Mouse (Mus musculus) intestine, postnatal 0 days (tissue): ENCODE measurements at regions not wholly inside any gene's neighbourhood (a gene's known extent, or its start where the extent isn't known, plus 50 kb on each side); places are given as distances from the start of the nearest gene placed in this dataset.

Source experiments
- ATAC-seq: fragments of 200-750 bp; cut with Nextera tagmentation; 2 replicates; pipeline ENCODE4 v1.8.0; 2017; ENCODE audit warnings: mild to moderate bottlenecking, moderate TSS enrichment, moderate library complexity
- H3K27ac ChIP-seq: fragments of 300-500 bp; sonication (generic); 2 replicates; pipeline ENCODE4 v1.5.1; 2014; ENCODE audit warnings: mild to moderate bottlenecking, low read depth, low read length, moderate library complexity
- H3K27me3 ChIP-seq: fragments of 300-500 bp; sonication (generic); replicated peaks from 2 replicates; pipeline ENCODE4 v1.6.1; 2014; ENCODE audit warnings: low read length, mixed read lengths; ENCODE audit not compliant: control insufficient read depth, insufficient read depth
- H3K36me3 ChIP-seq: fragments of 300-500 bp; sonication (generic); 2 replicates; pipeline ENCODE4 v1.6.1; 2014; ENCODE audit warnings: mild to moderate bottlenecking, moderate library complexity; ENCODE audit not compliant: control insufficient read depth, insufficient read depth
- H3K4me1 ChIP-seq: fragments of 300-500 bp; sonication (generic); replicated peaks from 2 replicates; pipeline ENCODE4 v1.6.1; 2014; ENCODE audit warnings: antibody characterized with exemption, low read length, mixed read lengths; ENCODE audit not compliant: control insufficient read depth, insufficient read depth
- H3K4me2 ChIP-seq: fragments of 300-500 bp; sonication (generic); replicated peaks from 2 replicates; pipeline ENCODE4 v1.6.1; 2014; ENCODE audit warnings: low read depth, mild to moderate bottlenecking, moderate library complexity
- H3K4me3 ChIP-seq: fragments of 300-500 bp; sonication (generic); 2 replicates; pipeline ENCODE4 v1.5.1; 2014; ENCODE audit warnings: low read depth, low read length
- H3K9ac ChIP-seq: fragments of 300-500 bp; sonication (generic); 2 replicates; pipeline ENCODE4 v1.6.1; 2014; ENCODE audit warnings: mild to moderate bottlenecking, low read depth, low read length
- H3K9me3 ChIP-seq: fragments of 300-500 bp; sonication (generic); 2 replicates; pipeline ENCODE4 v1.6.1; 2016; ENCODE audit warnings: mixed run types; ENCODE audit not compliant: control insufficient read depth
- CTCF ChIP-seq: sonication (generic); IDR thresholded peaks from 2 replicates; pipeline ENCODE4 v1.5.1; 2016; ENCODE audit warnings: low read depth, mild to moderate bottlenecking, control low read depth, antibody characterized with exemption, moderate library complexity
- WGBS: fragments of 180-500 bp; shearing (Covaris S2); extraction: QIAGEN DNeasy Blood & Tissue Kit; methylation state at CpG from one replicate; pipeline ENCODE4 v1.1.7; 2014; 5-methylcytosine and 5-hydroxymethylcytosine counted together

DNA sequence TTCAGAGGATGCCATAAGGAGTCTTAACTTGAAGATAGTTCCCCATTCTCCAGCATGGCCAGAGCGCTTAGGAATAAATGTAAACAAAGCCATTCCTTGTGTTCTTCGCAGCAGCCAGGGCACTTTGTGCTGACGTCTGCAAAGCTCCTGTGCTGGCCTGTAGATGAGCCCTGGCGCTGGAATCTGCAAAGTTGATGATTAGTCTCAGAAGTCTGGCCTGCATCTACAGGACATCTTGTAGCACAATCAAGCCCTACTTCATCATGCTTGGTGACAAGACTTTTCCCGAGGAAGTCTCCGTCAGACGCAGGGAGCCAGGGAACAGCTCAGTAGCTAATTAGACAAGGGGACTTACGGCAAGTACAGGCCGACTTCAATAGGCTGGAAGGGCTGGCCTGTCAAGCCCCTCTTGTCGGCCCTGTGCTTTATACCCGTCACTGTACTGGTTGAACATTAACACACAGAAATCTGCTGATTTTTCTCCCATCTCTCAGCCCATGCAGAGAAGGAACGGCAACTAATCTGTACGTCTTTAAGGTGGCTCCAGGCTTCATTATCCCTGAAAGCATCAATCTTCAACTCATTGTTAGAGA lies 87.6 kb upstream of the Nrbf2 start:
- Histone ChIP-seq H3K4me2 (no peak overlapping the region), H3K4me3 (no peak overlapping the region), H3K4me1 (no peaks in the 10 kb centered on the region), H3K36me3 (no peaks in the 10 kb centered on the region), H3K9ac (no peak overlapping the region), H3K27ac (no peak overlapping the region), H3K9me3 (no peaks in the 10 kb centered on the region), H3K27me3 (no peaks in the 10 kb centered on the region)
- no peak for ATAC-seq
- WGBS, result 10% methylated on average over 13 of the region's 13 CpGs
- TF ChIP-seq CTCF, result no peak

DNA sequence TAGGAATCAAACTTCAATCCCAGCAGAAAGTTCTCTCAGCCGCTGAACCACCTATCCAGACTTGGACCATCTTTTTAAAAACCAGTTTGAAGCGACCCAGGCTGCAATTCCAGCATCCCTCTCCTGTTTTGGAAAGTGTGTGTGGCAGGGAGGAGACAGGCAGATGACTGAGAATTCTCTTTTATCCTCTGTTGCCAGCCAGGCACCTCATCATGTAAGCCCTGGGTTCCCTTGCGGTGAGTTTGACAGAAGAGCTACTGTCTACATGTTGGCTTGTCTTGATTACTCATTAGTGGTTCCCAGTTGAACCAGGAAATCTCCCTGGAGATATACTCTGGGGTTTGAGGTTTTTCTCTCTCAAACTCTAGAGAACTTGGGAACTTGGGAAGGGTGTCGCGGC lies 91.5 kb upstream of the Nrbf2 start:
- H3K9me3 ChIP-seq, result no peaks in the 10 kb centered on the region
- no peak overlapping the region for H3K27ac ChIP-seq
- no peaks in the 10 kb centered on the region for H3K27me3 ChIP-seq
- H3K4me2 ChIP-seq, result no peak overlapping the region
- no peak for ATAC-seq
- H3K4me1 ChIP-seq, result no peaks in the 10 kb centered on the region
- WGBS, result 86% methylated on average over 5 of the region's 5 CpGs
- H3K9ac ChIP-seq, result no peak overlapping the region
- H3K36me3 ChIP-seq, result no peaks in the 10 kb centered on the region
- no peak overlapping the region for H3K4me3 ChIP-seq
- TF ChIP-seq CTCF, result no peak

- H3K27ac ChIP-seq, result no peak overlapping the region
- ATAC-seq, result no peak
Observed at GRCm38 (mm10) chr10:67377643-67378223, 92.6 kb upstream of the Nrbf2 start.

GRCm38 (mm10) chr10:67380174-67380573 lies 95.1 kb upstream of the Nrbf2 start:
- WGBS, result 57% methylated on average over 5 of the region's 5 CpGs
- Histone ChIP-seq H3K4me3 (no peak overlapping the region), H3K36me3 (no peaks in the 10 kb centered on the region)

More at GRCm38 (mm10) chr10:67377643-67378223, 92.6 kb upstream of the Nrbf2 start:
- Histone ChIP-seq H3K4me1 (no peaks in the 10 kb centered on the region), H3K9ac (no peak overlapping the region), H3K4me3 (no peak overlapping the region), H3K4me2 (peak overlapping the region; percentile 27; the same call in 1 of the 2 replicates), H3K9me3 (no peaks in the 10 kb centered on the region), H3K27me3 (no peaks in the 10 kb centered on the region), H3K36me3 (no peaks in the 10 kb centered on the region)
- TF ChIP-seq CTCF, result no peak
- WGBS, result 57% methylated on average over 17 of the region's 17 CpGs

DNA sequence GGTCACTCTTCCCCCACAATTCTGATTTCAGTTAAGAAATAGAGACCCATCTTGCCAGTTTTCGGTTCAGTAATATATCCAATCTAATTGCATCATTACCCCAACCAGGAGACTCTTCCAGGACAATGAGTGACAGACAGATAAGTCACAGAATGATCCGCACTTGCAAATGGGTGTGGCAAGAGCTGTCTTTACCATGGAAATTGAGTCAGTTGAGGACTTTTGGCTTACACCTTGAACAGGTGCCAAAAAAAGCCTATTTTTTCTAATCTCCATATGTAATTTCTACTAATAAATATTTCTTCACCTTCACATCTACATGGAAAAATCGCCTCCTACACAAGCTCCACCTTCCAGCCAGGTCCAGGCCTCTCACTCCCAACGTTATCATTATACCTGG lies 98.2 kb upstream of the Nrbf2 start:
- H3K36me3 ChIP-seq, result no peaks in the 10 kb centered on the region
- TF ChIP-seq CTCF, result no peak
- no peak overlapping the region for H3K4me2 ChIP-seq
- WGBS, result 83% methylated on average over 4 of the region's 4 CpGs
- H3K27ac ChIP-seq, result no peak overlapping the region
- no peaks in the 10 kb centered on the region for H3K4me1 ChIP-seq
- H3K4me3 ChIP-seq, result no peak overlapping the region
- H3K9ac ChIP-seq, result no peak overlapping the region
- no peaks in the 10 kb centered on the region for H3K27me3 ChIP-seq
- H3K9me3 ChIP-seq, result no peaks in the 10 kb centered on the region
- no peak for ATAC-seq

More at GRCm38 (mm10) chr10:67380174-67380573, 95.1 kb upstream of the Nrbf2 start:
- H3K4me2 ChIP-seq, result no peak overlapping the region
- TF ChIP-seq CTCF, result no peak
- no peak overlapping the region for H3K9ac ChIP-seq
- H3K9me3 ChIP-seq, result no peaks in the 10 kb centered on the region
- no peaks in the 10 kb centered on the region for H3K27me3 ChIP-seq
- no peak for ATAC-seq
- H3K4me1 ChIP-seq, result no peaks in the 10 kb centered on the region
- H3K27ac ChIP-seq, result no peak overlapping the region

DNA sequence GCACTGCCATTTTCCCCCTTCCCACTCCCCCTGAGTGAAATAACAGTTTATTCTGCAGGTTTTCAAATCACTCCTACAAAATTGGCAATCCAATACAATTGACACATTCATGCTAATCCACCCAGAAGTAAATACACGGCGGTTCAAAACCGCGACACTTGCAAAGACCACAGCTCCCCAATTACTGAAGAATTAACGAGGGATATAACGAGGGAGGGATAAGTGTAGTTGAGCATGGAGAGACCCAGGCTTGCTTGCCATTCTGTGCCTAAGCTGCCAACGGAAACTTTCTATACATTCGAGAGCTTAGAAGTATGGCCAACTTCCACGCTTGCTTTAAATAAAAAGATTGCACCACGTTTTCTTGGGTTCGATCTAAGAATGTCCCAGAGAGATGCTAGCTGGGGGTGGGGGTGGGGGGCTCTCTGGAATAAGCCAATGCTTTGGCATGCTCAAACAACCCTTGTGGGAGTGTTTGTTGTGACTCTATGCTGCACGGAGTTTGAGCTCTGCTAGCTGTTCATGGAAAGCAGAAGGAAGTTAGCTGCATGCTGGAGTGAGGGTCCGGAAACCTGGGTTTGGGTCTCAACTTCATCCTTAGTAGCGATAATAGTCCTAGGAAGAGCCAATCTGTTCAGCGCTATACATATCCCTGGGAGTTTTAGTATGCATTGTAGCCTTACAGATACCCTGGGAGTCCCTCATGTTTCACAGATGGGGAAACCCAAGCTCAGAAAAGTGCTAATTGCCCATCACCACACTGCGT lies 98.9 kb upstream of the Nrbf2 start:
- Histone ChIP-seq H3K9ac (no peak overlapping the region), H3K4me2 (no peak overlapping the region)
- no peak for ATAC-seq

More for the DNA sequence above, 98.9 kb upstream of the Nrbf2 start:
- 90% methylated on average over 16 of the region's 16 CpGs for WGBS
- H3K9me3 ChIP-seq, result no peaks in the 10 kb centered on the region
- TF ChIP-seq CTCF, result no peak
- H3K27ac ChIP-seq, result no peak overlapping the region
- H3K36me3 ChIP-seq, result no peaks in the 10 kb centered on the region
- H3K4me1 ChIP-seq, result no peaks in the 10 kb centered on the region
- no peak overlapping the region for H3K4me3 ChIP-seq
- H3K27me3 ChIP-seq, result no peaks in the 10 kb centered on the region
